Mouse (Mus musculus) midbrain, embryonic 16.5 days (tissue): Measurements from ENCODE around the gene Prrx2. TPM values are rescaled to one million over a fixed set of nuclear protein-coding genes. Genes with fewer than 3 reads are reported as not detected.

Experiments used
- ATAC-seq: fragments of 200-750 bp; cut with Nextera tagmentation; 2 replicates; pipeline ENCODE4 v1.8.0; 2017; ENCODE audit warnings: moderate TSS enrichment
- H3K27ac ChIP-seq: fragments of 300-500 bp; sonication (generic); 2 replicates; pipeline ENCODE4 v1.5.1; 2014; ENCODE audit warnings: mild to moderate bottlenecking, low read length, mixed read lengths
- H3K27me3 ChIP-seq: fragments of 300-500 bp; sonication (generic); 2 replicates; pipeline ENCODE4 v1.6.1; 2014; ENCODE audit warnings: low read depth, low read length, mixed read lengths; ENCODE audit not compliant: control insufficient read depth, insufficient read depth
- H3K36me3 ChIP-seq: fragments of 300-500 bp; sonication (generic); 2 replicates; pipeline ENCODE4 v1.6.1; 2014; ENCODE audit warnings: mild to moderate bottlenecking, low read length, moderate library complexity, mixed read lengths; ENCODE audit not compliant: control insufficient read depth, insufficient read depth
- H3K4me1 ChIP-seq: fragments of 300-500 bp; sonication (generic); 2 replicates; pipeline ENCODE4 v1.6.1; 2014; ENCODE audit warnings: mild to moderate bottlenecking, low read length, mixed read lengths; ENCODE audit not compliant: control insufficient read depth, insufficient read depth
- H3K4me2 ChIP-seq: fragments of 300-500 bp; sonication (generic); 2 replicates; pipeline ENCODE4 v1.6.1; 2014; ENCODE audit warnings: mild to moderate bottlenecking, low read length, mixed read lengths
- H3K4me3 ChIP-seq: fragments of 300-500 bp; sonication (generic); 2 replicates; pipeline ENCODE4 v1.5.1; 2014; ENCODE audit warnings: low read depth, mild to moderate bottlenecking, low read length, moderate library complexity, mixed read lengths
- H3K9ac ChIP-seq: fragments of 300-500 bp; sonication (generic); 2 replicates; pipeline ENCODE4 v1.6.1; 2014; ENCODE audit warnings: low read depth, low read length, mixed read lengths
- H3K9me3 ChIP-seq: fragments of 300-500 bp; sonication (generic); replicated peaks from 2 replicates; pipeline ENCODE4 v1.6.1; 2014; ENCODE audit warnings: mild to moderate bottlenecking, low read length, mixed read lengths; ENCODE audit not compliant: control insufficient read depth, poor library complexity, severe bottlenecking
- WGBS: fragments of 180-500 bp; shearing (Covaris S2); extraction: QIAGEN DNeasy Blood & Tissue Kit; methylation state at CpG from one replicate; pipeline ENCODE4 v1.1.7; 2014; 5-methylcytosine and 5-hydroxymethylcytosine counted together
- polyA plus RNA-seq: library from polyadenylated mRNA; unstranded; fragments of >200 nt; fragmentation: Nextera tagmentation; extraction: Ambion mirVana; gene quantifications from 2 replicates; pipeline ENCODE4 v1.2.1, GENCODE M21; 2015

Gene Prrx2
- 1.8 and 2.4 TPM in 2 replicates for polyA plus RNA-seq

DNA sequence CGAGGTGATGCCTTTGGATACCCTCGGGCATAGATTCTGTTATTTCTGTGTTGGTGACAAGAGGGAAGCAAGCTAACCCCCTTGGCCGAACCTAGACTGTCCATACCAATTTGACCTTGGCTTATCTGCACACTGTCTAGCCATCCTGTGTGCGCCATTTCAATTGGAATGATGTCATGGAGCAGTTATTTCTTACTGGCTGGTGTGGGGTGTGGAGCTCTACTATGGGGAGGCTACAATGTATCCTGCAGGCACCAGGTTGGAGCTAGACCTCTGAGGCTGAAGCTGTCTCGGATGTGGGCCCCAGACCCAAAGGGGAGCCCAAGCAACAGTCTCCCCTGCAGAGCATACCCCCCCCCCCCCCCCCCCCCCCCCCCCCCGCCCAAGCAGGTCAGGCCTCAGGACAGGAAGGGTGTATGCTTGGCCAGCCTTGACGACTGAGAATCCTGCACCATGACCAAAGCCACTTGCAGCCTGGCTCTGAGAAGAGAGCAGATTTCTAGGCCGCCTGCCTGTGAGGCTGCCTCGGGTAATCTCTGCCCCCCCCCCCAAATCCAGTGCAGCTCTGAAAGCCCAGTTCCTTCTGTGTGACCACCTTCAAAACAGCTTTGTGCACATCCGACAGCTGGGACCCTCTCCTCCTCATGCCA is at the start of gene Prrx2:
Gene Prrx2, plus strand, starts transcription at position 600 of the 650 bp plus-strand sequence.
- H3K27me3 ChIP-seq: no peaks in the 10 kb centered on the region
- H3K4me1 ChIP-seq: no peaks in the 10 kb centered on the region
- ATAC-seq: no peak
- no peaks in the 10 kb centered on the region for H3K9me3 ChIP-seq
- H3K9ac ChIP-seq: no peak within 1 kb of the TSS
- H3K27ac ChIP-seq: no peak within 1 kb of the TSS
- WGBS: 69% methylated on average over 8 of the region's 10 CpGs
- H3K4me3 ChIP-seq: no peak within 1 kb of the TSS
- H3K36me3 ChIP-seq: no peaks in the 10 kb centered on the region
- H3K4me2 ChIP-seq: no peak within 1 kb of the TSS

DNA sequence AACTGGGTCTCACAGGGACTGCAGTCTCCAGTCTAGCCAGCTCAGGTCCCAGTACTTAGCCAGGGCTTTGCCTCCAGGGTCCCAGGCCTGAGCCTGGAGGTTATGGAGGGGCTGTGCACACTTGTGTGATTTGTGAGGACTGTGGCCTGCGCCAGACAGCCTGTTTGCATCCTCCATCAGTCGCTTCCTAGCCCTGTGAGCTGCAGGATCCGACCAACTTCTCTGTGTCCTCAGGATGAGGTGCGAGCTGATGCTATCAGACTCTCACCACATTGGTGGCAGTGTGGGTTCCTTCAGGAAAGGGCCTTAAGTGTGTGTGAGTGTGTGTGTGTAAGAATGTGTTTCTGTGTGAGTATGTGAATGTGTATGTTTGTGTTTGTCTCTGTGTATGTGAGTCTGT is 47.3 kb upstream of the Prrx2 start:
- no peak for ATAC-seq
- Histone ChIP-seq H3K4me1 (peaks cover 19% of the 10 kb centered on the region), H3K4me3 (no peak overlapping the region), H3K4me2 (no peak overlapping the region), H3K9ac (no peak overlapping the region), H3K36me3 (no peaks in the 10 kb centered on the region), H3K9me3 (no peaks in the 10 kb centered on the region), H3K27me3 (no peaks in the 10 kb centered on the region), H3K27ac (no peak overlapping the region)
- 60% methylated on average over 4 of the region's 4 CpGs for WGBS

DNA sequence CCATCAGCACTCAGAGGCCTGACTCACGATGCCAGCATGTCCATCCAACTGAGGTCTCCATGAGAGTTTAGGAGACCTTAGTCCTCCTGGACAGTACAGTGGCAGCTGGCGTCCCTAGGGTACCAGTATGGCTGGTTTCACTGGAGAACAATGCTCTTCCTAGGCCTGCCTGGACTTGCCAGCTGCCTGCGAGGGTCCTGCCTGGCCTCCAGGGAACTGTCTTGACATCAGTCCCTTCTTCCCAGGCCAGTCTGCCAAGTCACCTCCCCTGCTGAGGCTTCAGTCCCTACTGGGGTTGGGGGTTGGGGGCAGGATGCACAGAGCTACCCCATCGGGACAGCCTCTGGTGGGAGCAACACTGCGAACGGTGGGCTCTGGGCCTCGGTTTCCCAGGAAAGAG is 42.7 kb upstream of the Prrx2 start:
- Histone ChIP-seq H3K9me3 (no peaks in the 10 kb centered on the region), H3K27me3 (no peaks in the 10 kb centered on the region), H3K4me1 (peaks cover 21% of the 10 kb centered on the region), H3K36me3 (no peaks in the 10 kb centered on the region), H3K9ac (no peak overlapping the region), H3K4me3 (no peak overlapping the region), H3K27ac (no peak overlapping the region), H3K4me2 (no peak overlapping the region)
- 87% methylated on average over 7 of the region's 7 CpGs for WGBS
- no peak for ATAC-seq

DNA sequence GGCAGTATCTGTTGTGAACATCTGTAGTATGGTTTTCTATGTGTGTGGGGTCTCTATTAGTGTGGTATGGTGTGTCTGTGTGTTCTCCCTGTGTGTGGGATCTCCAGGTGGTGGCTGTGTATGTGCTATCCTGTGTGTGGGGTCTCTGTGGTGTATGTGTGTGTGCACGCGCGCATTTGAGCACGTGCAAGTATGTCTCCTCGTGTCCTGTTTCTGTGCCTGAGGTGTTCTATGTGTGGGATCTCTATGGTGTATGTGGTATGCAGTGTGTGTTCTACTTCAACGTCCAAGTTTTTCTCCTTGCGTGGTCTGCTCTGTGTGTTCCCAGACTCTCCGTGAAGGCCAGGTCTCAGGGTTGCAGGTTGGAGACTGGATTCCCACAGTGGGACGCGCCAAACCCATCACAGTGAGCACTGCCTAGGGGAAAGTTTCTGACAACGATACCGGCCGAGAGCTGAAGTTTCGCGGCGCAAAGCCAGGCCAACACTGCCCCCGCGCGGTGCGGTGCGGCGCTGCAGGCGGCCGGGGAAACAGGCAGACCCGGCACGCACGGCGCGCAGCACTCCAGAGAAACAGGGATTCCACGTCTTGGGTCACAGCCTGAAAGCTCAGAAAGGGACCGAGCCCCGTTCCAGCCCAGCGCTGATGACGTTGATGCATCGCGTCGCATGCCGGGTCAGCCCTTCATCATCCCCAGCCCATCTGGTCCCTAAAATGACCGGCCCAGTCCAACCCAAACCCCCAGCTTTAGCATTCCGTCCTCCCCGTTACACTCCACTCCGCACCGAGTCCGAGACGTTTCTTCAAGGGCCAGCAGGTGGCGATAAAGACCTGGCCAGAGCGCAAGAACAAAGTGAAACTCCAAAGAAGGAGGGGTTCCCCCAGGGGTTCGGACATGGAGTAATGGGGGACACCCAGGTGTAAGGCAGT is 40.3 kb upstream of the Prrx2 start:
- Histone ChIP-seq H3K4me2 (peak overlapping the region; percentile 60), H3K27ac (peak overlapping the region; percentile 73), H3K27me3 (no peaks in the 10 kb centered on the region), H3K9ac (peak overlapping the region; percentile 65), H3K4me3 (peak overlapping the region; percentile 39), H3K9me3 (no peaks in the 10 kb centered on the region), H3K36me3 (no peaks in the 10 kb centered on the region), H3K4me1 (peaks cover 24% of the 10 kb centered on the region)
- WGBS: 5% methylated on average over 48 of the region's 48 CpGs
- peak; percentile 58 for ATAC-seq

DNA sequence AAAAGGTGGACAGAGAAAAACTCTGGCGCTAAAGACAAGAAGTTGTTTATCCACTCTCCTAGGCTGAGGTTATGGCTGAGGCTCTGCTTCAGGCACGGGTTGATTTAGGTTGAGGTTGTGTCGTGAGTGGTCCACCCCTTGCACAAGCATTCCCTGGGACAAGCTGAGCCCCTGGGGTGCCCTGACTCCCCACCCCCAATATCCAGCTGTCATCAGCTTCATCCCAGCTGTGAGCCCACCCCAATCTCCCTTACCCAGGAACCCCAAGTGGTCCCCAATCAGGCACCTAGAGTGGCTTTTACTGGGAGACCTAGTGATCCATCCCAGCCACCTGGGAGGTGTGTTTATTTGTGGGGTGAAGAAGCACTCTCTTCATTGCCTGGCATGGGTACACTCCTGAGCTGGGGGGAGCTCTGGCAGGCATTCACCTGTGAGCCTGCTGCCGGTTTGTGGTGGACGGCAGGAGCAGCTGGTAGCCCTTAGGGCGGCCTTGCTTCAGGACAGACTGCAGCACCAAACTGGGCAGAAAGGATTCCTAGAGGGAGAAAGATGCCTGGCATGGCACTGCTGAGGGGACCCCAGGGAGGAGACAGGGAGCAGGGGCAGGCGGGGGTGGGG is 39.4 kb upstream of the Prrx2 start:
- Histone ChIP-seq H3K4me1 (peaks cover 24% of the 10 kb centered on the region), H3K4me2 (peak overlapping the region; percentile 60; the same call in 1 of the 2 replicates), H3K36me3 (no peaks in the 10 kb centered on the region), H3K9me3 (no peaks in the 10 kb centered on the region), H3K4me3 (no peak overlapping the region), H3K27me3 (no peaks in the 10 kb centered on the region; the same call in 1 of the 2 replicates), H3K9ac (0 out of 2 replicates have a peak overlapping the region, but pooled peaks have one; percentile 50), H3K27ac (no peak overlapping the region)
- WGBS: 60% methylated on average over 7 of the region's 7 CpGs
- ATAC-seq: no peak

DNA sequence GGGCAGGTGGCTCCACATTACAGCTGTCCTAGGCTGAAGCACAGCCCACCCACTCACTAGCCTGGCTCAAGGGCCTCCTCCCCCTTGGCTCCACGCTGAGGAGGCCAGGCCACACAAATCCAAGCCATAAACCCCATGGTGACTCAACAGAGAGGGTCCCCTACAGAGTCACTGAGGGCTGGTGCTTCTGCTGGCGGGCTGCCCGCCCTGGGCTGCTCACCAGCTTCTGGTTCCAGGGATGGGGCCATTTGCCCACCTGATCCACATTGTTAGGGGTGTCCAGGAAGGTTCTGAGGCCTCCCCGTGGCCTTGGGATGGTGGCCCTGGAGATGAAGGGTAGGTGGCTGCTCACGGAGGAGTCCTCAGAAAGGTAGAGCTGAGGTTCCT is 38.9 kb upstream of the Prrx2 start:
- Histone ChIP-seq H3K9ac (peak overlapping the region; percentile 50), H3K27ac (peak overlapping the region; percentile 61), H3K4me2 (peak overlapping the region; percentile 49), H3K4me3 (no peak overlapping the region), H3K4me1 (peaks cover 24% of the 10 kb centered on the region), H3K36me3 (no peaks in the 10 kb centered on the region), H3K9me3 (no peaks in the 10 kb centered on the region), H3K27me3 (no peaks in the 10 kb centered on the region; the same call in 1 of the 2 replicates)
- peak; percentile 19 for ATAC-seq
- 55% methylated on average over 5 of the region's 5 CpGs for WGBS

DNA sequence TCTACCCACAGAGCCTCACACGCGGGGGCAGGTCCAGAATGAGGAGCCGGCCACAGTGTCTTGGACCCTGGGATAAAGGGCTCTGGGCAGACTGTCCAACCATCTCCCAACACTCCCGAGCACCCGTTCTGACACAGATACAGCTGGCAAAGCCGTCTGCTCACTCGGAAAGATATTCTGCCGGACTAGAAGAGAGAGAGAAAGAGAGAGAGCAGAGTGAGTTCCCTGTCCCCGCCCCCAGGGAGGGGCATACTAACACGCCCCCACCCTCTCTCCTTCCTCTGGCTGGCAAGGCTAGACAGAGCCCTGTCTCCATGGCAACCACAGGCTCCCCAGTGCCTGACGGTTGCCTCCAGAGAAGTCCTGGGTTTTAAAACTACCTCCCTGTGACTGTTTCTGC is 38.4 kb upstream of the Prrx2 start:
- Histone ChIP-seq H3K4me1 (peaks cover 29% of the 10 kb centered on the region), H3K4me2 (peak overlapping the region; percentile 49), H3K27me3 (no peaks in the 10 kb centered on the region; the same call in 1 of the 2 replicates), H3K27ac (peak overlapping the region; percentile 79), H3K4me3 (0 out of 2 replicates have a peak overlapping the region, but pooled peaks have one; percentile 13), H3K9me3 (no peaks in the 10 kb centered on the region), H3K9ac (peak overlapping the region; percentile 51), H3K36me3 (no peaks in the 10 kb centered on the region)
- ATAC-seq: peak; percentile 82
- WGBS: 4% methylated on average over 10 of the region's 11 CpGs

DNA sequence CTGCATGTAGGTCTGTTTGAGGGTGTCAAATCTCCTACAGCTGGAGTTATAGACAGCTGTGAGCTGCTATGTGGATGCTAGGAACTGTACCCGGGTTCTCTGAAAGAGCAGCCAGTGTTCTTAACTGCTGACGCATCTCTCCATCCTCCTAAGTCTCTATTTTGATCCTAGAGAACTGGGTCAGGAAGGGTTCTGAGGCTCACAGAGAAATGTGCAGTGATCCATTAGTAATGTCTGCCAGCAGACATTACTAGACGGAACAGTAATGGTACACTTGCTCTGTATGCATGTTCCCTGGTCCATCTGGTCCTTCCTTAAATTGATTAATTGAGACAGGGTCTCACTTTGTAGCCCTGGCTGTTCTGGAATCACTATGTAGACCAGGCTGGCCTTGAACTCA is 35.3 kb upstream of the Prrx2 start:
- no peak overlapping the region for H3K4me2 ChIP-seq
- no peak overlapping the region for H3K27ac ChIP-seq
- ATAC-seq: no peak
- peaks cover 28% of the 10 kb centered on the region for H3K4me1 ChIP-seq
- H3K36me3 ChIP-seq: no peaks in the 10 kb centered on the region
- WGBS: 82% methylated on average over 3 of the region's 3 CpGs
- H3K9me3 ChIP-seq: no peaks in the 10 kb centered on the region
- H3K4me3 ChIP-seq: no peak overlapping the region
- H3K9ac ChIP-seq: no peak overlapping the region
- H3K27me3 ChIP-seq: peaks cover 8% of the 10 kb centered on the region
